Mouse (Mus musculus) erythroblast, embryonic 14.5 days (primary cell): ENCODE measurements around the gene Lekr1.

ENCODE experiments used
- GATA1 ChIP-seq: IDR thresholded peaks from 2 replicates; pipeline ENCODE4 v1.6.1; 2012; ENCODE audit warnings: low read length, inconsistent platforms, mixed read lengths
- TAL1 ChIP-seq: IDR thresholded peaks from 3 replicates; pipeline ENCODE4 v1.6.1; 2012; ENCODE audit warnings: low read length, inconsistent platforms, mixed read lengths

DNA sequence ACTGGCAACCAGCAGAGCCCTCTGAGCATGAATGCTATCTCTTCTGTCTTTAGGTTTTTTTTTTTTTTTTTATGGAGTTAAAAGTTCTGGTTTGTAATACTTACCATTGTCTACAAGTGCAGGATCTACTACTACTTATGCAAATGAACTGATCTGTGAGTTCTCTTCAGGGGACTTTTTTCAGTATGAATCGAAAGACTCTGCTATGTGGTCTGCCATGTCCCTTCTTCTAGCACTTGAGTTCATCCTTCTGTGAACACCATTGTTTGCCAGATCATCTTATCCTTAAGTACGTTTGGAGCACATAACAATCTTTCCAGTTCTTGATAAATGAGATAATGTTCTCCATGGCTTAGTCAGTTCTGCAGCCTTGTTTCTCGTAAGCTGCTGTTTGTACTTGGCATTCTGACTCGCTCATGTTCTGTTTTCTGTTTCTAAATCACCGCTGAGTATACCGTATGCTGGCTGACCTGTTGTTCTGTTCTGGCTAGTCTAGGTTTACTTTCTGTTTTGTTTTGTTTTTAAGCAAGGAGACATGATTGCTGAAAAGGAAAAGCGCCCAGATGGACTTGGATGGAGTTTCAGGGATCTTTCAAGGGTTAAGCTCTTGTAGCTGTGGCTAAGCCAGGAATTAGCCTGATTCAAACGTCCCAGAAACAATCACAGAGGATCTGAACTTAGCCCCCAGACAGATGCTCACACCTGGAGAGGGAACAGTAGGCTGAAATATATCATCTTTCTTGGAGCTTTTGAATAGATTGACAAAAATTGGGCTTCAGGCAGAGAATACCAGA is 40.3 kb upstream of the Lekr1 start:
- TF ChIP-seq GATA1 (no peak), TAL1 (no peak)
